Mouse (Mus musculus): ENCODE data around the gene Gm6899. TPM values are rescaled to one million over a fixed set of nuclear protein-coding genes. Genes with fewer than 3 reads are reported as not detected.

Gene Gm6899
- polyA plus RNA-seq, 1 experiment from 2014 or later: not detected

DNA sequence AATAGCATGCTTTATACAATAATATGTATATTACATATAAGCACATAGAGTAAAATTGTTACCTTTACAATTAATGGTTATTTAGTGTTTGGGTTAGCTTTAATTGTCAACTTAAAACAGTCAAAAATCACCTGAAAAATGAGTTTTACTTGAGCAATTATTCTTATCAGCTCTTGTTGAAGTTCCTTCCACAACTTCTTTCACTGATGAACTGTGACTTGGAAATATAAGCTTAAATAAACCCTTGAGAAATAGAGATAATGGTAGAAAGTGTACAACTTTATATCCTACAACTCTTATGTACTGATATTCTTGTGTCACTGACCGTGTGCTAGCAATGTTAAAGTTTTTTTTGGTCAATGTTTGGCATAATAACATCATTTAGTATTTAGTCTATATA, 43.2 kb downstream of the Gm6899 start:
- Histone ChIP-seq H3K4me2 (replicated peaks; ENCODE audit: low read depth, low read length) (no peak overlapping the region), H3K27me3 (ENCODE audit: control insufficient read depth, insufficient read depth, low read length) (no peaks in the 10 kb centered on the region), H3K9ac (ENCODE audit: low read depth, low read length) (no peak overlapping the region), H3K9me3 (ENCODE audit: control insufficient read depth, low read length) (no peaks in the 10 kb centered on the region), H3K4me3 (ENCODE audit: low read length) (no peak overlapping the region), H3K4me1 (ENCODE audit: control insufficient read depth, insufficient read depth, low read length) (no peaks in the 10 kb centered on the region), H3K27ac (ENCODE audit: low read depth, low read length) (no peak overlapping the region), H3K36me3 (ENCODE audit: control insufficient read depth, insufficient read depth, low read length) (no peaks in the 10 kb centered on the region)
- WGBS: 86% methylated on average over 1 of the region's 1 CpGs
- ATAC-seq (ENCODE audit: low FRiP score, low TSS enrichment): no peak

- H3K4me3 ChIP-seq (ENCODE audit: low read length): no peak overlapping the region
- H3K4me1 ChIP-seq (ENCODE audit: control insufficient read depth, insufficient read depth, low read length): no peaks in the 10 kb centered on the region
- no peak overlapping the region for H3K27ac ChIP-seq (ENCODE audit: low read depth, low read length)
- whole genome bisulfite sequencing: 73% methylated on average over 8 of the region's 8 CpGs
- H3K36me3 ChIP-seq (ENCODE audit: control insufficient read depth, insufficient read depth, low read length): no peaks in the 10 kb centered on the region
- no peaks in the 10 kb centered on the region for H3K27me3 ChIP-seq (ENCODE audit: control insufficient read depth, insufficient read depth, low read length)
- H3K4me2 ChIP-seq (replicated peaks; ENCODE audit: low read depth, low read length): no peak overlapping the region
- H3K9ac ChIP-seq (ENCODE audit: low read depth, low read length): no peak overlapping the region
- ATAC-seq (ENCODE audit: low FRiP score, low TSS enrichment): no peak
- no peaks in the 10 kb centered on the region for H3K9me3 ChIP-seq (ENCODE audit: control insufficient read depth, low read length)
Measured at GRCm38 (mm10) chr11:26640314-26640785, 47.3 kb downstream of the Gm6899 start.

- H3K36me3 ChIP-seq (ENCODE audit: control insufficient read depth, insufficient read depth, low read length): no peaks in the 10 kb centered on the region
- WGBS: 87% methylated on average over 1 of the region's 1 CpGs
- H3K4me1 ChIP-seq (ENCODE audit: control insufficient read depth, insufficient read depth, low read length): no peaks in the 10 kb centered on the region
- no peak for ATAC-seq (ENCODE audit: low FRiP score, low TSS enrichment)
- no peak overlapping the region for H3K27ac ChIP-seq (ENCODE audit: low read depth, low read length)
- H3K9me3 ChIP-seq (ENCODE audit: control insufficient read depth, low read length): no peaks in the 10 kb centered on the region
- no peak overlapping the region for H3K9ac ChIP-seq (ENCODE audit: low read depth, low read length)
- H3K4me3 ChIP-seq (ENCODE audit: low read length): no peak overlapping the region
- no peak overlapping the region for H3K4me2 ChIP-seq (replicated peaks; ENCODE audit: low read depth, low read length)
- no peaks in the 10 kb centered on the region for H3K27me3 ChIP-seq (ENCODE audit: control insufficient read depth, insufficient read depth, low read length)
Measured at GRCm38 (mm10) chr11:26642141-26642540, 49.1 kb downstream of the Gm6899 start.

Other genes starting within 250 kb of the Gm6899 start
- gene Fancl, start 207.1 kb upstream of the Gm6899 start, polyA plus RNA-seq (2014; fragmentation: Nextera tagmentation; extraction: Ambion mirVana): 30.7 and 33.6 TPM in 2 replicates
- 19.4 and 19.7 TPM in 2 replicates for gene Vrk2, start 758 bp downstream of the Gm6899 start, polyA plus RNA-seq (2014; fragmentation: Nextera tagmentation; extraction: Ambion mirVana)